Mouse (Mus musculus) limb, embryonic 12.5 days (tissue): ENCODE measurements around the gene Arhgdig. TPM values are rescaled to one million over a fixed set of nuclear protein-coding genes. Genes with fewer than 3 reads are reported as not detected.
"Not testable (repeated sequence)": the region's sequence is repeated elsewhere in the genome, so short reads cannot be mapped to it uniquely, and the experiment has no call there.

Experiments
- ATAC-seq: fragments of 200-750 bp; cut with Nextera tagmentation; 2 replicates; pipeline ENCODE4 v1.8.0; 2017; ENCODE audit warnings: low read depth, moderate TSS enrichment; ENCODE audit not compliant: insufficient number of reproducible peaks, insufficient read depth, low FRiP score, low TSS enrichment
- H3K27ac ChIP-seq: fragments of 300-500 bp; sonication (generic); 2 replicates; pipeline ENCODE4 v1.5.1; 2016; ENCODE audit warnings: mild to moderate bottlenecking, moderate library complexity
- H3K27me3 ChIP-seq: fragments of 300-500 bp; sonication (generic); 2 replicates; pipeline ENCODE4 v1.6.1; 2016; ENCODE audit warnings: mild to moderate bottlenecking, moderate library complexity
- H3K36me3 ChIP-seq: fragments of 300-500 bp; sonication (generic); 2 replicates; pipeline ENCODE4 v1.6.1; 2016; ENCODE audit warnings: mild to moderate bottlenecking, moderate library complexity
- H3K4me1 ChIP-seq: fragments of 300-500 bp; sonication (generic); replicated peaks from 2 replicates; pipeline ENCODE4 v1.6.1; 2016
- H3K4me2 ChIP-seq: fragments of 300-500 bp; sonication (generic); 2 replicates; pipeline ENCODE4 v1.6.1; 2016; ENCODE audit warnings: mild to moderate bottlenecking, moderate library complexity
- H3K4me3 ChIP-seq: fragments of 300-500 bp; sonication (generic); replicated peaks from 2 replicates; pipeline ENCODE4 v1.5.1; 2016; ENCODE audit warnings: mild to moderate bottlenecking
- H3K9ac ChIP-seq: fragments of 300-500 bp; sonication (generic); replicated peaks from 2 replicates; pipeline ENCODE4 v1.6.1; 2016; ENCODE audit warnings: mild to moderate bottlenecking, moderate library complexity
- H3K9me3 ChIP-seq: fragments of 300-500 bp; sonication (generic); 2 replicates; pipeline ENCODE4 v1.6.1; 2016; ENCODE audit warnings: mild to moderate bottlenecking, moderate library complexity
- WGBS: fragments of 180-500 bp; shearing (Covaris S2); methylation state at CpG from one replicate; pipeline ENCODE4 v1.1.7; 2016; 5-methylcytosine and 5-hydroxymethylcytosine counted together
- polyA plus RNA-seq: library from polyadenylated mRNA; unstranded; fragments of >200 nt; fragmentation: Nextera tagmentation; extraction: Ambion mirVana; gene quantifications from 2 replicates; pipeline ENCODE4 v1.2.1, GENCODE M21; 2016

The Arhgdig gene
- polyA plus RNA-seq, 1 experiment from 2014 or later: 5.6 TPM

DNA sequence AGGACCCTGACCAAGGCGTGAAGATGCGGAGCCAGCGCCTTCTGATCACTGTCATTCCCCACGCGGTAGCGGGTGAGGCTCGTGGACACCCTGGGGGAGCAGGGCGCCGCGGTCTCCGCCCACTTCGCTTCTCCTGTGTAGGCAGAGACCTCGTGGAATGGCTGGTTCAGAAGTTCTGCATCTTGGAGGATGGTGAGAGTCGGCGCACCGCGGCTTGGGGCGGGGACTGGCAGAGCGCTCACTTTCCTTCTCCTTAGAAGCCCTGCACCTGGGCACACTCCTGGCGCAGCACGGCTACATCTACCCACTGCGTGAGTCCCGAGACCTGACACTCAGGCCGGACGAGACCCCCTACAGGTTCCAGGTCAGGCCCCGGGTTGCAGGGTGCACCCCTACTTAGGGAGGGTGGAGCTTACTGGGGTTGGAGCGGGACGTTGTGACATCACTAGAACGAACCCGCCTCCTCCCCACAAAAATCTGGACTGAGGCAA lies 4.2 kb downstream of the Arhgdig start:
- Histone ChIP-seq H3K9me3 (no peaks in the 10 kb centered on the region), H3K36me3 (peaks cover 2% of the 10 kb centered on the region; the same call in 1 of the 2 replicates), H3K27ac (no peak overlapping the region), H3K4me2 (peak overlapping the region; percentile 97), H3K9ac (peak overlapping the region; percentile 55), H3K27me3 (peaks cover 77% of the 10 kb centered on the region), H3K4me1 (peaks cover 38% of the 10 kb centered on the region), H3K4me3 (peak overlapping the region; percentile 54)
- 0% methylated on average over 30 of the region's 30 CpGs for WGBS
- ATAC-seq: no peak

DNA sequence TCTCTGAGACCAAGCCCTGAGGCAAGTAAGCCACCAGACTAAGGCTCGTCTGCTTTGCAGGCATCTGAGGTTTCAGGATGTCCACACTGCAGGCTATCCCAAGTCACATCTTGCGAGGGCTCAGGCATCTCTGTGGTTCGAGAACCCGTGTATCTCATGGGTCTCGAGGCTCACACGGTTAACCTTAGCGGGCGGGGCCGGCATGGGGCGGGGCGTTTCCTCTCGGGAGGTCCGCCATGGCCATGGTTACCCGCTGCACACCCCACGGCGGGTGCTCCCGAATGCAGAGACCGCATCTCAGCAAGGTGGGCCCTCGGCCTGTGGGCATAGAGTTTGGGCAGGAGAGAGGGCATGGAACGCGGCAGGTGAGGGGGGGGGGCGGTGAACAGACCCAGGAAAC lies 4.8 kb downstream of the Arhgdig start, which contains the start of gene Rgs11:
Gene Rgs11, plus strand, starts transcription at position 215 of the 400 bp plus-strand sequence.
- H3K36me3 ChIP-seq: peaks cover 8% of the 10 kb centered on the region
- H3K27ac ChIP-seq: no peak within 1 kb of the TSS
- H3K4me3 ChIP-seq: peak within 1 kb of the TSS; percentile 54
- H3K27me3 ChIP-seq: peaks cover 80% of the 10 kb centered on the region
- H3K4me1 ChIP-seq: peaks cover 38% of the 10 kb centered on the region
- no peaks in the 10 kb centered on the region for H3K9me3 ChIP-seq
- peak within 1 kb of the TSS; percentile 97 for H3K4me2 ChIP-seq
- WGBS: 3% methylated on average over 22 of the region's 22 CpGs
- H3K9ac ChIP-seq: peak within 1 kb of the TSS; percentile 55
- ATAC-seq: no peak

DNA sequence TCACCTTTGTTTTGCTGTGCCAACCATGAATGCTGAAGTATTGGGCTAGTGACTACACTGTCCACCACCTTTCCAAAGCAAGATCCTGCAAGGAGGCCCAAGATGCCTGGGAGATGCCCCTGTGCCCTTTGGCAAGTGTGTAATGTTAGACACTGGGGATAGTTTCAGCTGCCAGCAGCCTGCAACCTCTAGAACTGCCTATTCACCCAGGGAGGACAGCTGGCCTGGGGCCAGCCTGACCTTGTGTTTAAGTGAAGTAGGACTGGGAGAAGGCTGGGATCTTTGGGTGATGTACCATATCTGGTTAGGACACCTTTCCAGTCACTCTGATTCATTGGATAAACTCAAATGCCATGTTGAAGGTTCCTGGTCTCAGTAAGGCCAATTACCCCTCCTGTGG lies 5.6 kb downstream of the Arhgdig start:
- Histone ChIP-seq H3K4me1 (peaks cover 38% of the 10 kb centered on the region), H3K9me3 (no peaks in the 10 kb centered on the region), H3K9ac (no peak overlapping the region), H3K36me3 (peaks cover 15% of the 10 kb centered on the region), H3K27me3 (peaks cover 82% of the 10 kb centered on the region), H3K27ac (no peak overlapping the region), H3K4me3 (no peak overlapping the region; the same call in 1 of the 2 replicates), H3K4me2 (no peak overlapping the region; the same call in 1 of the 2 replicates)
- no peak for ATAC-seq

DNA sequence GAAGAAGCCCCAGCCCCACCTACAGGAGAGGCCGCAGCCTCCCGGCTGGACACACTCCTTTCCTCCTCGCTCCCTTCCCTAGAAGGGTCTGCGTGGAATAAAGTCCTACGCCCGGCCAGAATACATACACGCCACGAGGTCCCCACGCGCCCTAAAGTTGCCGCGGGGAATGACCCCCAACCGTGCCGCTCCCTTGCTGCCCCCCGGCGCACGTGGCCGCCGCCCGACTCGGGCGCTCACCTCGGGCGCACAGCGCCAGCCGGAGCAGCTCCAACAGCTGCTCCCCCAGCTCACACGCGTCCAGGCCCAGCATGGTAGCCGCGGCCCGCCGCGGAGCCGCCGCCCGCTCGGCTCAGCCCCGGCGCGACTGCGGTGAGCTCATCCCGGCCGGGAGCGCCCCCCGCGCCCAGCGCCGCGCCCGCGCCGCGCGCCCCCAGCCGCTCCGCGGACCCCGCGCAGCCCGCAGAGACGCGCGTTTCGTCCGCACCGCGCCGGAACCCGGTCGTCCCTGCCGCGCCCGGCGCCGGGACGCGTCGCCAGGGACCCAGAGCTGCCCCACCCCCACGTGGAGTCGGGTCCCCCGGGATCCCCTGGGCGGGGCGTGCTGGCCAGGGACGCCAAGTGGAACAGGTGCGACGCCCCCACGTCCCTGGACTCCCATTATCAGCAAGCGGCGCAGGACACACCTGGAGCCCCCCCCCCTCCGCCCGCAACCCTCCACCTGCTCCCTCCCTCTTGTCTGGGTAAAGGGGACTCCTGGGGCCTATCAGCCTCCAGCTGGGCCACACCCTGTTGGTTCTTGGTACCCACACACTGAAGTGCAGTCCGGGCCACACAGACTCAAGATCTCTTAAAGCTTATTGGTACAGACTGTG lies 6.5 kb downstream of the Arhgdig start:
- peaks cover 38% of the 10 kb centered on the region for H3K4me1 ChIP-seq
- H3K4me2 ChIP-seq: peak overlapping the region; percentile 94
- peaks cover 81% of the 10 kb centered on the region for H3K27me3 ChIP-seq
- WGBS: 1% methylated on average over 73 of the region's 92 CpGs
- no peaks in the 10 kb centered on the region for H3K9me3 ChIP-seq
- no peak for ATAC-seq
- peak overlapping the region; percentile 58 for H3K9ac ChIP-seq
- no peak overlapping the region for H3K27ac ChIP-seq
- H3K36me3 ChIP-seq: peaks cover 25% of the 10 kb centered on the region
- peak overlapping the region; percentile 55 for H3K4me3 ChIP-seq

DNA sequence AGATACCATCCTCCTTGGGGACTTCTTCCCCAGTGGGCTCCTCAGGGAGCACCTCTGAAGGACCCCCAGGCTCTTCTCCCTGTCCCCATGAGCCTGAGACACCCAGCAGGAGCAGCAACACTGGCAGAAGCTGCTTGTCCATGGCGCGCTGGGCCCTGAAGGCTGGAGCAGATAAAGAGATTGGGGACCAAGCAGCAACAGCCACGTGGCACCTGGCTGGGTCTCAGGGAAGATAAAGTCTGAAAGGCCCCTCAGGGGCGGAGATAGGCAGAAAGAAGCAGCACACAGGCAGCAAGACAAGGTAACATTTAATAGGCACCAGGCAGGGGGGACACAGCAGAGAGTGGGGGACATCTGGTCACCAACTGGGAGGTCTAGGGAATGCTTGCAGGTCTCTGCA lies 8.7 kb downstream of the Arhgdig start, which contains the start of gene Pdia2:
Gene Pdia2, minus strand, starts transcription at position 196 of the 400 bp plus-strand sequence.
- Histone ChIP-seq H3K9me3 (no peaks in the 10 kb centered on the region), H3K9ac (no peak within 1 kb of the TSS), H3K4me1 (peaks cover 27% of the 10 kb centered on the region), H3K4me2 (no peak within 1 kb of the TSS), H3K27me3 (peaks cover 60% of the 10 kb centered on the region), H3K4me3 (no peak within 1 kb of the TSS), H3K27ac (no peak within 1 kb of the TSS), H3K36me3 (peaks cover 46% of the 10 kb centered on the region)
- ATAC-seq: no peak
- 80% methylated on average over 4 of the region's 4 CpGs for WGBS

DNA sequence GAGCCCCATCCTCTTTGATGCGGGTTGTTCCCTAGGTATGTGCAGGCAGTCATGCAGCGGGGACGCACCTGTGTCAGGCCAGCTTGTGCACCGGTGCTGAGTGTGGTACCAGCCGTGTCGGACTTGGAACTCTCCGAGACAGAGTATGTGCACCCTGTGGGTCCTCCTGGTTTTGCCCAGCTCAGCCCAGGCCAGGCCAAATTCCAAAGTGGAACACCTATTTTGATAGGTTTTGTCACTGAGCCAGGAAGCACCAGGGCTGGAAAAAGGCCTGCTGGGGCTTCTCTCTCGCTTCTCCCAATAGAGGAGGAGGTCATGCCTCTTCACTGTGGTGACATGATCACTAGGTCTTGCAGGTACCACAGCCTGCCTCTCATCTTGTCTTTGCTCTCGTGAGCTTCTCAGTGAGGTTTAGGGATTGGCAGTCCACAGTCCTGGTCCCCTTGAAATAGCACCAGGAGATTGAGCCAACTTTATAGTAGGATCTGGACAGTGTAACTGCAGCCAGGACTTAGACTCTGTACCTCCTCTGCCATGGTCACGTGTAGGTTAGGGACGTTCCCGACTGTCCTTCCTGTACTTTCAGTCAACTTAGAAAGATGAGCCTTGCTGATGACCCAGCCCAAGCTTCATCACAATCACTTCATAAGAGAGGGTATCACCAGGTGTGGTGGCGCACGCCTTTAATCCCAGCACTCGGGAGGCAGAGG lies 14.9 kb downstream of the Arhgdig start:
- Histone ChIP-seq H3K4me2 (no peak overlapping the region), H3K36me3 (peaks cover 100% of the 10 kb centered on the region), H3K4me3 (no peak overlapping the region), H3K27me3 (0 out of 2 replicates have a peak, but pooled peaks cover under 1% of the 10 kb centered on the region), H3K9me3 (no peaks in the 10 kb centered on the region), H3K4me1 (no peaks in the 10 kb centered on the region), H3K9ac (no peak overlapping the region), H3K27ac (no peak overlapping the region)
- ATAC-seq: no peak
- WGBS: 94% methylated on average over 15 of the region's 15 CpGs

DNA sequence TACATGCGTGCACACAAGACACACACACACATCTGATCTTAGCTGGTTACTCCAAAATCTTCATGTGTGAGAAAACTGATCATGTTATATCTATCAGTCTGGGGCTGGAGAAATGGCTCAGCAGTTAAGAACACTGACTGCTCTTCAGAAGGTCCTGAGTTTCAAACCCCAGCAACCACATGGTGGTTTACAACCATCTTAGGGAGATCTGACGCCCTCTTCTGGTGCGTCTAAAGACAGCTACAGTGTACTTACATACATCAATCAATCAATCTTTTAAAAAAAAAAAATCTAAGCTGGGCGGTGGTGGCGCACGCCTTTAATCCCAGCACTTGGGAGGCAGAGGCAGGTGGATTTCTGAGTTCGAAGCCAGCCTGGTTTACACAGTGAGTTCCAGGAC lies 16.1 kb downstream of the Arhgdig start:
- H3K9ac ChIP-seq, H3K27me3 ChIP-seq, H3K27ac ChIP-seq, ATAC-seq, H3K4me1 ChIP-seq, H3K4me3 ChIP-seq, H3K4me2 ChIP-seq, H3K9me3 ChIP-seq: not testable (repeated sequence)
- 89% methylated on average over 7 of the region's 7 CpGs for WGBS
- H3K36me3 ChIP-seq: peaks cover 100% of the 10 kb centered on the region

DNA sequence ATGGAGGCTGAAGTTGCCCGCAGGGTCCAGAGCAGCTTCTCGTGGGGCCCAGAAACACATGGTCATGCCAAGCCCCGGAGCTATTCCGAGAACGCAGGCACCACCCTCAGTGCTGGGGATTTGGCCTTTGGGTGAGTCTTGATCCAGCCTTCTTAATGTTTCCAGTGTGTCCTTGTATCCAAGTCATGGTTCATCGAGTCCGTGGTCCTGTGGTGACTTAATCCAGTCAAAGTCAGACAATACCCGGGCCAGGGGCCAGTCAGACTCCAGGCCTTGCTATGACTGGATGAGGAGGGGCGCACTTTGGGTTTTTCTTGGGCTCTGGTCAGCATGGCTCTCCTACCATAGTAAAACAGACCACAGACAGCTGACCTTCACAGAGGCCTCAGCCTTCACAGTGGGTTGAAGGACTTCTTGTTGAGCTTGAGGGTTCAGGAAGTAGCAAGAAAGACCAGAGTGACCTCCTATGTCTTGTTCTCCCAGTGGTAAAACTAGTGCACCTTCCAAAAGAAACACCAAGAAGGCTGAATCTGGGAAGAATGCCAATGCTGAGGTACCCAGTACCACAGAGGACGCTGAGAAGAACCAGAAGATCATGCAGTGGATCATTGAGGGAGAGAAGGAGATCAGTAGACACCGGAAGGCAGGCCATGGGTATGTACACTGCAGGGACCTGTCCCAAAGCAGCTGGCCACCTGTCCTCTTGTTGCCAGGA lies 19.3 kb downstream of the Arhgdig start:
- Histone ChIP-seq H3K4me1 (no peaks in the 10 kb centered on the region), H3K27ac (no peak overlapping the region), H3K4me3 (no peak overlapping the region), H3K9me3 (no peaks in the 10 kb centered on the region), H3K36me3 (peaks cover 99% of the 10 kb centered on the region), H3K4me2 (no peak overlapping the region), H3K27me3 (no peaks in the 10 kb centered on the region), H3K9ac (no peak overlapping the region)
- ATAC-seq: no peak
- 95% methylated on average over 11 of the region's 11 CpGs for WGBS

DNA sequence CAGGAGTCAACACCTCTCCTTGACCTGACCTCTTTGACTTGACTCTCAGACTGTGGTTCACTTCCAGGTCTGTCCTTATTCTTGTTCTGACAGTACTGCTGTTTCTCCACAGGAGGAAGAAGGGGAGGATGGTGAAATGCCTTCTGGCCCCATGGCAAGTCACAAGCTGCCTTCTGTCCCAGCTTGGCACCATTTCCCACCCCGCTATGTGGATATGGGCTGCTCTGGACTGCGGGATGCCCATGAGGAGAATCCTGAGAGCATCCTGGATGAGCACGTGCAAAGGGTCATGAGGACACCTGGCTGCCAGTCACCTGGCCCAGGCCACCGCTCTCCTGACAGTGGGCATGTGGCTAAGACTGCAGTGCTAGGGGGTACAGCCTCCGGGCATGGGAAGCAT lies 20.0 kb downstream of the Arhgdig start:
- whole genome bisulfite sequencing: 96% methylated on average over 5 of the region's 5 CpGs
- no peaks in the 10 kb centered on the region for H3K4me1 ChIP-seq
- peaks cover 99% of the 10 kb centered on the region for H3K36me3 ChIP-seq
- no peak overlapping the region for H3K27ac ChIP-seq
- no peak overlapping the region for H3K4me3 ChIP-seq
- no peaks in the 10 kb centered on the region for H3K27me3 ChIP-seq
- H3K9me3 ChIP-seq: no peaks in the 10 kb centered on the region
- no peak for ATAC-seq
- H3K9ac ChIP-seq: no peak overlapping the region
- H3K4me2 ChIP-seq: no peak overlapping the region

DNA sequence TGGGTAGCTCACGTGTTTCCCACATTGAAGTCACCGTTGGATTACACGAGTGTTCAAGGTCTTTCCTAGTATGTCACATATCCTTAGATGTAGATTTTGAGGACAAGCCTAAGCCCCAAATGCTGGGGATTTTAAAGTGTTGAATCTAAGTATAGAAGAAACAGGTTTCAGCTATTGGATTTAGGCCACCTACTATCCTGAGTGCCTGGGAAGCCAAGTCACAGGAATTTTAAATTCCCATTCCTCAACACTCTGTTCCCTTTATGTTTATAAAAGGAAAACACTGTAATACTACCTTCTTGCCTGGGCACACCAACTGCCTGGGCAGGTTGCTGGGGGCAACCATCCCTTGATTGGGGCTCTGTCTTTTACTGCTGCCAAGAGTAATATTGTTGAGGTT lies 26.4 kb downstream of the Arhgdig start:
- 97% methylated on average over 3 of the region's 3 CpGs for WGBS
- peaks cover 75% of the 10 kb centered on the region for H3K36me3 ChIP-seq
- no peak for ATAC-seq

DNA sequence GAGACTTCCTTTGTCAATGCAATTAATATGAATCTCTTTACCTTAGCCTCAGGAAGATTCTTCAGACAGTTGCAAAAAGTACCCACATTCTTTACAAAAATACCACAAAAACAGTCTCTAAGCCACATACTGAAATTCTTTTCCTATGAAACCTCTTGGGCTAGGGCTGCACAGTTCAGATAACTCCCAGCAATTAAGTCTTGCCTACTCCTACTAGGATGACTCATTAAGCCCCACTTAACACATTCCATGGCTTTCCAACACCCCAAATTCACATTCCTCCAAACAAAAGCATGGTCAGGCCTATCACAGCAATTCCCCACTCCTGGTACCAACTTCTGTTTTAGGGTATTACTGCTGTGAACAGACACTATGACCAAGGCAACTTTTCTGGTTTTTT lies 29.0 kb downstream of the Arhgdig start:
- Histone ChIP-seq H3K27me3 (no peaks in the 10 kb centered on the region), H3K27ac (no peak overlapping the region), H3K4me1 (no peaks in the 10 kb centered on the region), H3K9ac (no peak overlapping the region), H3K36me3 (peaks cover 72% of the 10 kb centered on the region), H3K4me3 (no peak overlapping the region), H3K9me3 (peaks cover 3% of the 10 kb centered on the region; the same call in 1 of the 2 replicates), H3K4me2 (no peak overlapping the region)
- ATAC-seq: no peak

More for the DNA sequence above, 26.4 kb downstream of the Arhgdig start:
- no peak overlapping the region for H3K27ac ChIP-seq
- H3K4me1 ChIP-seq: no peaks in the 10 kb centered on the region
- H3K4me3 ChIP-seq: no peak overlapping the region
- H3K9ac ChIP-seq: no peak overlapping the region
- H3K4me2 ChIP-seq: no peak overlapping the region
- H3K9me3 ChIP-seq: peaks cover 3% of the 10 kb centered on the region; the same call in 1 of the 2 replicates
- no peaks in the 10 kb centered on the region for H3K27me3 ChIP-seq
